Mouse (Mus musculus): Measurements from ENCODE around the gene Trpm4.

The Trpm4 gene

GRCm38 (mm10) chr7:45309455-45309854 lies 24.1 kb downstream of the Trpm4 start:
- peak; percentile 68 for DNase-seq

- peak; percentile 52 for DNase-seq
These were observed 24.9 kb downstream of the Trpm4 start for GRCm38 (mm10) chr7:45308551-45309240.

GRCm38 (mm10) chr7:45305275-45305674 lies 28.3 kb downstream of the Trpm4 start:
- DNase-seq = peak; percentile 77

- no peak for DNase-seq
These were observed 28.7 kb downstream of the Trpm4 start for GRCm38 (mm10) chr7:45304869-45305268.

GRCm38 (mm10) chr7:45302626-45303025 lies 31.0 kb downstream of the Trpm4 start:
- no peak for DNase-seq

- DNase-seq = peak; percentile 86
These were observed 33.3 kb downstream of the Trpm4 start for GRCm38 (mm10) chr7:45300270-45300669.

- peak; percentile 81 for DNase-seq
These were observed 33.8 kb downstream of the Trpm4 start for GRCm38 (mm10) chr7:45299752-45300151.

- no peak for DNase-seq
These were observed 36.0 kb downstream of the Trpm4 start for GRCm38 (mm10) chr7:45297563-45297962.

GRCm38 (mm10) chr7:45296626-45297025 lies 37.0 kb downstream of the Trpm4 start:
- no peak for DNase-seq

- DNase-seq = no peak
These were observed 47.1 kb downstream of the Trpm4 start for GRCm38 (mm10) chr7:45286486-45286885.

GRCm38 (mm10) chr7:45277136-45277760 lies 56.3 kb downstream of the Trpm4 start, which contains the start of gene Slc6a21:
Slc6a21 (plus strand) TSS chr7:45277513.
- peak; percentile 83 for DNase-seq

- DNase-seq = no peak
These were observed 59.9 kb downstream of the Trpm4 start for GRCm38 (mm10) chr7:45273672-45274071.

GRCm38 (mm10) chr7:45272786-45273412 lies 60.7 kb downstream of the Trpm4 start:
- no peak for DNase-seq

- no peak for DNase-seq
These were observed 68.1 kb downstream of the Trpm4 start for GRCm38 (mm10) chr7:45265518-45265917.

GRCm38 (mm10) chr7:45264348-45264747 lies 69.2 kb downstream of the Trpm4 start:
- no peak for DNase-seq

GRCm38 (mm10) chr7:45263006-45263607 lies 70.5 kb downstream of the Trpm4 start:
- DNase-seq = no peak

- no peak for DNase-seq
These were observed 71.3 kb downstream of the Trpm4 start for GRCm38 (mm10) chr7:45262266-45262665.

GRCm38 (mm10) chr7:45259281-45259680 lies 74.3 kb downstream of the Trpm4 start:
- DNase-seq = no peak

- no peak for DNase-seq
These were observed 76.3 kb downstream of the Trpm4 start for GRCm38 (mm10) chr7:45257063-45257840.

GRCm38 (mm10) chr7:45255822-45256221 lies 77.8 kb downstream of the Trpm4 start:
- peak; percentile 34 for DNase-seq

GRCm38 (mm10) chr7:45253806-45254205 lies 79.8 kb downstream of the Trpm4 start:
- DNase-seq = no peak

All from kidney, postnatal 10 days (tissue).